In genomic region chr13:83328488-83328887, GRCm38 (mm10) we compare ENCODE assay signal across 32 mouse cellular contexts.
DNase-seq lines count a peak whose midpoint lies in the region; ATAC-seq and TF ChIP-seq lines count a peak whose summit lies in the region.
"Had no signal": no experiment of that assay in that cellular context is flagged by ENCODE, and none has a peak within 500 bp of the region (broad histone marks: within the 10 kb centered on the region; RNA-seq: fewer than 3 reads in every experiment).

No protein-coding gene starts in this region.

- no peak for TF ChIP-seq CTCF in forebrain, postnatal 0 days (IDR thresholded peaks at IDR 0.05; ENCODE audit: low read depth)

- ATAC-seq in forebrain, postnatal 0 days, result peak; percentile 43
- ATAC-seq in midbrain, embryonic 11.5 days (ENCODE audit: low FRiP score), result 0 out of 2 replicates have a peak, but pooled peaks have one; percentile 38
- ATAC-seq in midbrain, embryonic 14.5 days (ENCODE audit: low FRiP score, low TSS enrichment), result no peak
- ATAC-seq in common myeloid progenitor, adult 5-6 weeks (replicated peaks; ENCODE audit: low read depth, poor library complexity, severe bottlenecking), result peak; percentile 29
- peak; percentile 80 for ATAC-seq in megakaryocyte progenitor cell, adult 5-6 weeks (replicated peaks; ENCODE audit: poor library complexity)
- ATAC-seq: forebrain, embryonic 13.5 days; forebrain, embryonic 16.5 days; hindbrain, embryonic 16.5 days; Patski had no signal

- H3K9ac ChIP-seq in forebrain, postnatal 0 days, result no peak overlapping the region
- no peak overlapping the region for H3K9ac ChIP-seq in midbrain, embryonic 11.5 days (ENCODE audit: low read length)
- no peak overlapping the region for H3K9ac ChIP-seq in midbrain, embryonic 14.5 days (replicated peaks; ENCODE audit: low read length)
- H3K9ac ChIP-seq: embryonic facial prominence, embryonic 13.5 days; forebrain, embryonic 13.5 days; heart, embryonic 12.5 days; heart, embryonic 15.5 days; hindbrain, embryonic 13.5 days had no signal

- 76% methylated on average over 4 of the region's 4 CpGs for WGBS in forebrain, postnatal 0 days
- 92% methylated on average over 4 of the region's 4 CpGs for WGBS in forebrain, embryonic 10.5 days
- 76% methylated on average over 4 of the region's 4 CpGs for WGBS in midbrain, embryonic 11.5 days
- WGBS in midbrain, embryonic 14.5 days, result 61% methylated on average over 4 of the region's 4 CpGs

- no peaks in the 10 kb centered on the region for H3K9me3 ChIP-seq in forebrain, postnatal 0 days (ENCODE audit: low read length)
- H3K9me3 ChIP-seq in forebrain, embryonic 10.5 days, result no peaks in the 10 kb centered on the region
- H3K9me3 ChIP-seq in midbrain, embryonic 11.5 days (ENCODE audit: control insufficient read depth, low read length), result no peaks in the 10 kb centered on the region
- H3K9me3 ChIP-seq in midbrain, embryonic 14.5 days (ENCODE audit: control insufficient read depth, low read length), result no peaks in the 10 kb centered on the region
- H3K9me3 ChIP-seq: embryonic facial prominence, embryonic 10.5 days; embryonic facial prominence, embryonic 13.5 days; forebrain, embryonic 13.5 days; G1E; heart, embryonic 12.5 days; heart, embryonic 15.5 days; hindbrain, embryonic 10.5 days; hindbrain, embryonic 13.5 days had no signal

- no peaks in the 10 kb centered on the region for H3K27me3 ChIP-seq in forebrain, postnatal 0 days (ENCODE audit: insufficient read depth, low read length)
- no peaks in the 10 kb centered on the region for H3K27me3 ChIP-seq in forebrain, embryonic 10.5 days (ENCODE audit: poor library complexity, severe bottlenecking)
- no peaks in the 10 kb centered on the region for H3K27me3 ChIP-seq in midbrain, embryonic 11.5 days (ENCODE audit: control insufficient read depth, insufficient read depth, low read length)
- no peaks in the 10 kb centered on the region for H3K27me3 ChIP-seq in midbrain, embryonic 14.5 days (ENCODE audit: control insufficient read depth, insufficient read depth, low read length)
- H3K27me3 ChIP-seq: CH12.LX; embryonic facial prominence, embryonic 13.5 days; forebrain, embryonic 13.5 days; heart, embryonic 12.5 days; heart, embryonic 15.5 days; hindbrain, embryonic 13.5 days; Patski had no signal

- H3K4me2 ChIP-seq in forebrain, postnatal 0 days (ENCODE audit: low read depth), result no peak overlapping the region
- H3K4me2 ChIP-seq in midbrain, embryonic 11.5 days, result no peak overlapping the region
- no peak overlapping the region for H3K4me2 ChIP-seq in midbrain, embryonic 14.5 days (ENCODE audit: low read length)
- H3K4me2 ChIP-seq: embryonic facial prominence, embryonic 13.5 days; forebrain, embryonic 13.5 days; heart, embryonic 12.5 days; heart, embryonic 15.5 days; hindbrain, embryonic 13.5 days had no signal

- DNase-seq in forebrain, postnatal 0 days, result no peak
- DNase-seq in forebrain, embryonic 10.5 days (ENCODE audit: extremely low spot score, low spot score), result no peak
- peak; percentile 72 for DNase-seq in midbrain, embryonic 11.5 days (ENCODE audit: low spot score, missing footprints)
- no peak for DNase-seq in midbrain, embryonic 14.5 days
- DNase-seq in frontal cortex, postnatal 36 days (ENCODE audit: low spot score in 2 of 2), result no peak
- DNase-seq in thymus, postnatal 10 days (ENCODE audit: low spot score in 2 of 2), result no peak
- DNase-seq: adrenal gland, postnatal 10 days; adrenal gland, postnatal 36 days; B cell, adult 2 months; cerebellum, adult 11 months; cerebellum, adult 2 months; cerebellum, adult 9-11 months; cerebellum, postnatal 25 days; embryo, embryonic 11 days; gastrocnemius, postnatal 25 days; heart, postnatal 10 days; heart, postnatal 36 days had no signal

- no peaks in the 10 kb centered on the region for H3K4me1 ChIP-seq in forebrain, postnatal 0 days (ENCODE audit: insufficient read depth)
- no peaks in the 10 kb centered on the region; the same call in 1 of the 2 replicates for H3K4me1 ChIP-seq in forebrain, embryonic 10.5 days
- H3K4me1 ChIP-seq in midbrain, embryonic 11.5 days (ENCODE audit: control insufficient read depth, insufficient read depth, low read length), result no peaks in the 10 kb centered on the region
- no peaks in the 10 kb centered on the region for H3K4me1 ChIP-seq in midbrain, embryonic 14.5 days (ENCODE audit: control insufficient read depth, insufficient read depth, low read length)
- H3K4me1 ChIP-seq: embryonic facial prominence, embryonic 10.5 days; embryonic facial prominence, embryonic 13.5 days; forebrain, embryonic 13.5 days; heart, embryonic 15.5 days; hindbrain, embryonic 13.5 days had no signal

- H3K36me3 ChIP-seq in forebrain, postnatal 0 days (ENCODE audit: insufficient read depth), result no peaks in the 10 kb centered on the region
- no peaks in the 10 kb centered on the region for H3K36me3 ChIP-seq in forebrain, embryonic 10.5 days (replicated peaks)
- H3K36me3 ChIP-seq in midbrain, embryonic 11.5 days (ENCODE audit: control insufficient read depth, insufficient read depth, low read length), result no peaks in the 10 kb centered on the region
- no peaks in the 10 kb centered on the region for H3K36me3 ChIP-seq in midbrain, embryonic 14.5 days (ENCODE audit: control insufficient read depth, insufficient read depth, low read length)
- H3K36me3 ChIP-seq: embryonic facial prominence, embryonic 10.5 days; embryonic facial prominence, embryonic 13.5 days; G1E; heart, embryonic 12.5 days; heart, embryonic 15.5 days; hindbrain, embryonic 10.5 days; hindbrain, embryonic 13.5 days had no signal

- no peak overlapping the region for H3K27ac ChIP-seq in forebrain, postnatal 0 days (ENCODE audit: low read depth, low read length)
- no peak overlapping the region for H3K27ac ChIP-seq in forebrain, embryonic 10.5 days
- no peak overlapping the region for H3K27ac ChIP-seq in midbrain, embryonic 11.5 days (ENCODE audit: low read depth, low read length)
- H3K27ac ChIP-seq in midbrain, embryonic 14.5 days (replicated peaks; ENCODE audit: low read depth, low read length), result no peak overlapping the region
- H3K27ac ChIP-seq: embryonic facial prominence, embryonic 10.5 days; embryonic facial prominence, embryonic 13.5 days; forebrain, embryonic 13.5 days; heart, embryonic 15.5 days; hindbrain, embryonic 10.5 days; hindbrain, embryonic 13.5 days had no signal

- no peak overlapping the region for H3K4me3 ChIP-seq in forebrain, postnatal 0 days (ENCODE audit: low read depth, low read length)
- H3K4me3 ChIP-seq in forebrain, embryonic 10.5 days, result no peak overlapping the region
- no peak overlapping the region for H3K4me3 ChIP-seq in midbrain, embryonic 11.5 days (ENCODE audit: low read depth, low read length)
- H3K4me3 ChIP-seq in midbrain, embryonic 14.5 days (replicated peaks; ENCODE audit: low read depth, low read length), result no peak overlapping the region
- H3K4me3 ChIP-seq: embryonic facial prominence, embryonic 10.5 days; embryonic facial prominence, embryonic 13.5 days; erythroblast, embryonic 14.5 days; forebrain, embryonic 13.5 days; heart, embryonic 12.5 days; heart, embryonic 15.5 days; hindbrain, embryonic 10.5 days; hindbrain, embryonic 13.5 days had no signal
